Mouse (Mus musculus) retina, adult 2 months (tissue): ENCODE measurements around the gene Spock1.
"Not testable (repeated sequence)": the region's sequence is repeated elsewhere in the genome, so short reads cannot be mapped to it uniquely, and the experiment has no call there.

ENCODE experiments used
- DNase-seq: peaks from one replicate; pipeline ENCODE4 v3.0.0-alpha.2; 2012; ENCODE audit warnings: low read depth, low spot score

The Spock1 gene

DNA sequence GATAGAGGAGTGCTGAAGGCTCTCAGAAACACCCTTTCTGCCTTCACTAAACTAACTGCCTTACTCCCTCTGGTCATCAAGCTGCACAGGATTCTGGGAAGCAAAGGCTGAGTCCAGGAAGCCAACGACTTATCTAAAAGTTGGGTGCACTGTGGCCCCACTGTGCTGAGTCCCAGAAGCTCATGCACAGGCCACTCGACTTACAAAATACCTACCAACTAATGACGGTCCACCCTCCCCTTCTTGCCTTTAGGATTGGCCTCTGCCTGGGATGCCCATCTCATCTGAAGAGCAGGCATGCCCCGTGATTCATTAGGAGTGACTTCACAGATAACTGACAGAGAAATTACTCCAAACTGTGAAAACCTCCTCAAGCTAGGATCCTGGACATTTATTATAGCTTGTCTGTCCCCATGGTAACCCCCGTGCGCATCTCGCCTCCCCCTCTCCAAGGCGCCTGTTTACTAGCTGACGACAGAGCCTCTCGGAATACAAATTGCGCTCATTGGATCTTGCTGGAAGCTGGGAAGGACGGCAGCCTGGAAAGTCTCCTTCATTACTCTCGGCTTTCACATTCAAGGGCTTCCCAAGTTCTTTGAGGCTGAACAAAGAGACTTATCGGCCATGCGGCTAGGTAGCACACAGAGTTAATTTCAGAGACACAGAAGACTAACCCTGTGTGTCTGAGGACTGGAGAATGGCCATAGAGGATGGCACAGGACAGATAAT lies 312.9 kb downstream of the Spock1 start:
- DNase-seq, result no peak

DNA sequence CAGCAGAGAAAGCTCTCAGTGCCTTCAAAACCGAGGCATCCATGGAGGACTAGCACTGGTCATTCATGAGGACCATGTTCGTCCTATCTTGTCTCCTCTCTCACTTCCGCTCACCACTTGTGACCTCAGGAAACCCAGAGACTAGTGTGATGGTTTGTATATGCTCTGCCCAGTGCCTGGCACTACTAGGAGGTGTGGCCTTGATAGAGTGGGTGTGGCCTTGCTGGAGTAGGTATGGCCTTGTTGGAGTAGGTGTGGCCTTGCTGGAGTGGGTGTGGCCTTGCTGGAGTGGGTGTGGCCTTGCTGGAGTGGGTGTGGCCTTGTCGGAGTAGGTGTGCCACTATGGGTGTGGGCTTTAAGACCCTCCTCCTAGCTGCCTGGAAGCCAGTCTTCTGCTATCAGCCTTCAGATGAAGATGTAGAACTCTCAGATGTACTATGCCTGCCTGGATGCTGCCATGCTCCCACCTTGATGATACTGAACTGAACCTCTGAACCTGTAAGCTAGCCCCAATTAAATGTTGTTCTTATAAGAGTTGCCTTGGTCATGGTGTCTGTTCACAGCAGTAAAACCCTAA lies 318.7 kb downstream of the Spock1 start:
- not testable (repeated sequence) for DNase-seq

DNA sequence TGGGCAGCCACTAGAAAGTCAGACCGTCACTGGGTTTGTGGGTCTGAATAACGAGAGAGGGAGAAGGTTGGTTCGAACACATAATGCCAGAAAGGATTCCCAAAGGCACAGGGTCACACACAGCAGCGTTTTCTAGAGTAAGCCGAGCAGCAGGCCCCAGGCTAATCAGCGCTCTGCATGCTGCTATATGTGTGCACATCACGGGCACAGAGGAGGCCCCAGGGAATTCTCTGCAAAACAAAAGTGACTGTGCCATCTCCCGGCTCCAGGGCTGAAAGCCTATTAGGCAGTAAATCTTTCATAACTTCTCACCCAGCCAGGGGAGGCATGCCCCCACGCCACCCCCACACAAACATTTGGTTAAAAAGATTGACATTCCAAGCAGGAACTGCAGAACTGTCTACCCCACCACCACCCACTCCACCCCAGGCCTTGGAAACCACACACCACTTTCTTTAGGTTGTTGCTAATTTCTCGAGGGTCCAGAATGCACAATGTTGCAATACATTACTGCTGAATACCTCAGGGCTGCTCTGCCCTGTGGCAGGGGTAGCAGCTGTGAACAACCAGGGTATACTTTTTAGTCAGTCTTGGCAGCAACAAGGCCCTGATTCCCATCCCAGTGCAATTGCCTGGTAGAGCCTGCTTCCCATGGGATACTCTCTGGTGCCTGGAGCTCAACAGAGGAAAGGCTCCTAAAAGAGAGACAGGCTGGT lies 319.4 kb downstream of the Spock1 start:
- no peak for DNase-seq

DNA sequence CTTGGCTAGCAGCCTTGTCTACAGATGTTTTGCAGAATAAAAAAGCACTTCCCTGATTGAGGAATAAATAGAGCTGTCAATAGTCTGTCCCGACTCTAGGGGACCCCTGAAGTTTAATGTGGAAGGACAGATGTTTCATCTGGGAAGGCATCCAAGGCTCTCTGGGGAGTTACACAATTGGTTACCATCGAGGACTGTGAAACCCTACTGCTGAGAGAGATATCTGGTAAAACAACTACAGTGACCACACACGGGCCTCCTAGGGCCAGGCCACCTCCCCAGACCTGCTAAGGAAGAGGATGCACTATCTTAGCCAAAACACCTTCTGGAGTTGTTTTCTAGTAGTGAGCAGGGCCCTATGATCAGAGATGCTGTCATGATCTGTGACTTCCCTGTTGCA lies 323.0 kb downstream of the Spock1 start:
- no peak for DNase-seq

DNA sequence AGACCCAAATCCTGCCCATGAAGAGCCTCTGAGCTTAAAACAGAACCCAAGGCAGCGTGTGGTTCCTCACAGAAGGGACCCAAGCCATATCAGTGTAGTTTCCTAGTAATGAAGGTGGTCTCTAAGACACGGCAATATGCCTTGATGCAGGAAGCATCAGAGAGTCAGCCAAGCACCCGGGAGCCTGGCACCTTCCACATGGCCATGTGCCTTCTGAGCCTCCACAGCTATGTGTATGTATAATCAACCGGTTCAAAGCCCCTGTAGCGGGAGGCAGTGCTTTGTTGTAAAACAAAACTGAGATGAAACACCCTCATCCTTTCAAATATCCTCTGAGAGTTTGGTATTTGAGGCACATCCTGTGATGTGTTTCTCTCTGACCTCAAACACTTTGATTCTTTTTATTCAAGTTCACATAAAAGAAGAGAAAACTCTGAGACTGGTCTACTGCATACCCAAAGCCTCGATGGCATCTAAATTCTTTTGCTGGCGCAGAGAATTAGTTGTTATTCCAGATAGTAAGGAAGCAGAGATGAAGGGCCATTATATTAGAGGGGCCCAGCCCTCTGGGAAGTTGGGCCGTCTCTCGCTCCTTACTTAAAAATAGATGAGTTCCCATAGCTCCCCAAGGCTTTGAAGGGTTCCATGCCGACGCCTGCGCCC lies 325.7 kb downstream of the Spock1 start:
- no peak for DNase-seq

DNA sequence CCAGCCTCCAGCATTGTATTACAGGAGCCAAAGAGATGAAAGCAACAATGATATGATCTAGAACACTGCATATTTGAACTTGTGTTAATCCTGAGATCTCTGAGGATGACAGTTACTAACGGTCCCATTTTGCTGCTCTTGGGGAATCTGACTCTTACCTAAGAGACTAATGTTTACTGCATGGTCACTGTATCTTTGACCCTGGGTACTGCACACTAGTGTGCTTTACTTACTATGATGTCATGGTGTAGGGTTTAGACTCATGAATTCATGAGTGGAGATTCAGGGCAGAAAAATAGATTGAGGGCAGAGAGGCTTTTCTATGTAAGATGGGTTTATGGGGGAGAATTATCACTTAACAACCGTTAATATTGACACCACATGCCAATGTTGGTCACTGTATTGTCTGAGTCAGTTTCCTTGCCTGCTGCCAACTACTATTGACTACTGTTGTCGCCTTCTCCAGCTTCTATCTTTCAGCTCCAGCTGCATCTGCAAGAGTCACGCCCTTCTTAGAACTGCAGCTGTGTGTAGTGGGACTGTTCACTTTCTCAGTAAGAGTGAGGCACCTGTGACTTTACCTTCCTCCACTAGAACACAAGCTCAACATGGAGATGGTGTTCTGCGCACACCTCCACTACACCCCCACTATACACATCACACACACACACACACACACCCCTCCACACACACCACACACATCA lies 330.4 kb downstream of the Spock1 start:
- DNase-seq, result no peak

DNA sequence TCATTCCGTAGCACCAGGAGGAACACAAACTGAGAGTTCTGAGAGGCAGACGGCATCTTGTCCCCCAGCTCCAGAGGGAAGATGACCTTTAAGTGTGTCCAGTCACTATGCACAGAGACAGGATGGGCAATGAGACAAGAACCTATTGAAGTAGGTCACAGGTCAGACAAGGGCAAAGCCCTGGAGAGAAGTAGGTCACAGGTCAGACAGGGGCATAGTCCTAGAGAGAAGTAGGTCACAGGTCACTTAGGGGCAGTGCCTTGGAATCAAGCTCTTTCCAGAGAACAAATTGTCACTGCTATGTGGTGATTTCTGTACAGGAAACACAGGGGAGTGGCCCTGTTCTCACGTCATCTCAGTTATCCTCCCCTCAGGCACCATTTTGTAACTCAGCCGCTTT lies 334.6 kb downstream of the Spock1 start:
- no peak for DNase-seq

DNA sequence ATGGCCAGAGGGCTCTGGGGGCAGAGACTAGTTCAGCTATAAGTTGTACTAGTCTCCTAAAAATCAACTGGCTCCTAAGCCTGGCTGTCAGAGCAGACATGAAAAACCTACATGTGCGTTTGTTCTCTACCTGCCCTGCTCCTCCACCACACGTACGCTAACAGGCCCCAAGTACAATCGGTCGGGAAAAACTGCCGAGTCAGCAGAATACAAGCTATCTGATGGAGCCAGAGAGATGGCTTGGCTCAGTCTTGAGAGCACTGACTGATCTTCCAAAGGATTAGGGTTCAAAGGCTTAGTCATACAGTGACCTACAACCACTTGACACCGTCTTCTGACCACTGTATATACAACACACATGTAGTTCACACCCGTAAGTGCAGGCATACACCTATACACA lies 339.7 kb downstream of the Spock1 start:
- DNase-seq, result no peak

DNA sequence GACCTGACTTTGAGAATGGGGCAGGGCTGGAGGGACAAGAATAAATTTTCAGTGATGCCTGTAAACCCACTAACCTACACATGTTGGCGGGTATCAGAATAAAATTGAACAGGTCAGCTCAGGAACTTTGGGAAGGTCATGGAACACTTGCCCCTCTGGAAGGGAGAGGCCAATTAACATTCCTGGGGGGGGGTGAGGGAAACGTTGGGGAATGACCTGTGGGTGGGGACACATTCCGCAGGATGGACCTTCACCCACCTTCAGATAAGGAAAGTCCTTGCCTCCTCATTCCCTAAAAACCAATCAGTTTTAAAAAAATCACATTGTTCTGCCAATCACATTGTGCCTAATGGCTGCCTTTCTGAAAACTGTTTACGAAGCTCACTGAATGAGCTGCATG lies 352.9 kb downstream of the Spock1 start:
- no peak for DNase-seq

DNA sequence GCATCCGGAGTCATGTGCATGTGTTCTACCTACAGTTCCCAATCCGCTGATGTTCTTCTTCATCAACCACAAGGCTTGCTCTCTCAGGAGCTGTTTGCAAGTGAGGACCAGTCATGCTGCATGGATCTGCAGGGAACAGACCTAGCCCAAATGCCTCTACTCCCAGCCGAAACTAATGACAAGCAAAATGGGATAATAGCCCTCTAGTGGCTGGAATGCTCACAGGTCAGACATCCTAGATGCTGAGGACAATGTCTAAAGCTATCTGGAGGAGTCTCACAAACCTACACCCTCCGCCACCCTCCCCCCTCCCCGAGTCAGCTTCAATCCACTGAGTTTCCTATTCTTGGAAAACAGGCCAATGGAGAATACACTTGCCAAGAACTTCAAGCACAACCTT lies 358.4 kb downstream of the Spock1 start:
- DNase-seq, result no peak

DNA sequence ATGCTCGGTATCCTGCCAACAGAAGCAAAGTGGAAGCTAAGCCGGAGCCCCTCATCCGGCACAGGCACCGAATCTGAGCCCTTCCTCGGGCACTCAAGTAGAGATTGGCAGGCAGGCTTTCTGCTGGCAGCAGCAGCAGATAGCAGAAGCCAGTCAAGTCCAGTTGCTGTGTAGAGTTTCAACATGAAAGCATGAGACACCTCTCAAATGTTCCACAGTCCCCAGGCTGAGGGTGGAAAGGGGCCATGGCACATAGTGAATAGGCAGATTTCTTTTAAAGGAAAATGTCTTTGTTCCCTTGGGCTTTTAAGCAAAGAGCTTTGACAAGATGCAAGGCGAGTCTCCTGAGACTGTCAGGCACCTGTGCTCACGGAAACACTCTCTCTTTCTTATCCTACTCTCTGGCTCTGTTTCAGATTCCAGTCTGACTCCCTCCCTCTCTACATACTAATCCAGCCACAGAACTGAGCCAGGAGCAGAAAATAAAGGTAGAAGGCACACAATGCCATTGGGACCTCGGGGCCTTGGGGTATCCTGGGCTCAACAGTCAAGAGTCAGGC lies 371.1 kb downstream of the Spock1 start:
- no peak for DNase-seq

DNA sequence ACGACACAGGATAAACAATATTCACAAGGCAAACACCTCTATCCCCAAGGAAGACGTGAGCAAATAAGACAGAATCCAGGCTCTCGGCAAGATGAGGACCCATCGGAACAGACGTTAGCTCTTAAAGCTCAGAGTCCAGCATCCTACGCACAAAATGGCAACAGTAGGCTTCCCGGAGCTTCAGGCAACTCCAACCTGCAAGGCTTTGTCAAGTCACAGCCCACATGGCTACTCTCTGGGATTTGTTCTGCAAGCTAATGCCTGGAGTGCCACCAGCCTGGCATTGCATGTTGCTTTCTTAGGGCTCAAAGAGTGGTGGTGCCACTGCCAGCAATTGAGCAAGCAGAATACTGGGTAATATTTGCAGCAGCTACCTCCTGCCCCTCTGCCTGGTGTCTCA lies 373.8 kb downstream of the Spock1 start:
- DNase-seq, result no peak

DNA sequence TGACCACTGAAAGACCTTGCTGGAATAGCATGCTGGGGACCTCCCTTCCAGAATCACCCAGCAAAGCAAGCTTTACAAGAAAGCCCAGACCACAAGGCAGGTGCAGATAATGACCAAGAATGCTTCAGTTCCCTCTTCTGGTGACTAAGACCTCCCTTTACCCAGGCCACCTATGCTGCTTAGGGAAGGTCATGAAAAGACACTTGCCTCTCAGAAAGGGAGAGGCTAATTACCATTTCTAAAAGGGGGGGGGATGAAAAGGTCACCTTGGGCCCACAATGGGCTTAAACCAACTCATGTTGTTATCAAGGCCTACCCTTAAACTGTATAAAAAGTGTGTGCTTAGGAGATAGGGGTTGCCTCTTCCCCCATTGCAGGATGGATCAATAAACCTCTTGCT lies 382.2 kb downstream of the Spock1 start:
- no peak for DNase-seq

DNA sequence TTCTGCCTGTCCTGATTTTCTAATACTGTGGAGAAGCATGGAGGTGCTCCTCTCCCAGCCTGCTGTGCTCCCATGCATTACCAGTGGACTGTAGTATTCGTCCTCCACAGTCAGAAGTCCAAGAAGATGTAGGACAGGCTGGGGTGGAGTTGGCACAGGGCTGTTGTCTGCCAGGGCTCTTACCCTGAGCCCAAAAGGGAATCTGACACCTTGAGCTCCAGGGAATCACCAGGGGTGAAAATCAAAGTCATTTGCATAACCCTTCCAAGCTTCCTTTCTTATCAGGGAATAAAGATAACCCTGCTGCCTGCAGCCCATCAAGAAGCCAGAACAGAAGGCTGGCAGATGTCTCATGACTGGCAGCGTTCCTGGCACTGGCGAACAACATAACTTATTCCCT lies 383.6 kb downstream of the Spock1 start:
- no peak for DNase-seq

DNA sequence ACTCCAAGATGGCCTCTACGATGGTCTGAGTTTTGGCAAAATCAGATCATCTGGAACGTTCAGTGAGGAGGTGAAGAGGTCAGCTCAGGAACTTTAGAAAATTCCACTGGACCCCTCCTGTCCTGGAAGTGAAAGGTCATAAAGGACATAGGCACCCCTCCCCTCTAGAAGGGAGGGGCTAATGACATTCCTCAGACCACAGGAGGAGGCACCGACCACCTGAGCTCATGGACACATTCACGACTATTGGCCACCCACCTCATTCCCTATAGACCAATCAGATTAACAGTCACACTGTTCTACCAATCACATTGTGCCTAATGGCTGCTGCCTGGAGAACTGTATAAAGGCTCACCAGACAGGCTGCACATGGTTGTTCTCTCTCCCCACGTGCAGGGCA lies 384.8 kb downstream of the Spock1 start:
- DNase-seq, result no peak

DNA sequence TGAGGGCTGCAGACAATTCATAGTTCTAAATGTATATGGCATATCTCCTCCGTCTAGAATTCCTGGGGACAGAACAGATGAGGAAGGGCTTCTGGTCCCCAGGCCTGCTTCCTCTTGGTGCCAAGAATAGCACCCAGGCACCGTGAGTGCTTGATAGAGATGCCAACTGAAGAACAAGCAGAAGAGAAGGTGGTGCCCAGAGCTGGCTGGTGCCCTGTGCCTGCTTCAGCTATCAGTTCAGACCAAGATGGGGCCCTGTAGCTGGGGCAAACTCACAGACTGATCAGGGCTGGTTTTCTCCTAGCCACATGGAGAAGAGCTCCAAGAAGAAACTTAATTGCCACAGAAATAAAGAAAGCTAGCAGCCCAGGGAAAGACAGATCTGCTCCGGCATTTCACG lies 385.8 kb downstream of the Spock1 start:
- no peak for DNase-seq

DNA sequence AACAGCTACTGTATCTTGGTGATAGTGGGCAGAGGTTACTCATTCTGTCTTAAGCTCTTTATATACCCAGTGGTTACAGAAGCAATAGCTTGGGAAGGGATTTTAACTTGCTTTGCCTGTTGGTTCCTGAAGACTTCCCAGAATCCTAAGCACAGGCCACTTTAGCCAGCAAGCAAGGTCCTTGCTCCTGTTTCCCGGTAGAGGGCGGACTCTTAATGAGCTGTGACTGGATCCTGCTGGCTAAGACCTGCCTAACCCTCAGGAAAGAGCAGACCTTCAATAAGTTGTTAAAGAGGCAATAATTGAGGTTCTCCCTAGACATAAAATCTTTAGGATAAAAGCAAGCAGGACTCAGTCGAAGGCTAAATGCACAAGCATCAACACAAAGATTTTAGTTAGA lies 387.0 kb downstream of the Spock1 start:
- no peak for DNase-seq

DNA sequence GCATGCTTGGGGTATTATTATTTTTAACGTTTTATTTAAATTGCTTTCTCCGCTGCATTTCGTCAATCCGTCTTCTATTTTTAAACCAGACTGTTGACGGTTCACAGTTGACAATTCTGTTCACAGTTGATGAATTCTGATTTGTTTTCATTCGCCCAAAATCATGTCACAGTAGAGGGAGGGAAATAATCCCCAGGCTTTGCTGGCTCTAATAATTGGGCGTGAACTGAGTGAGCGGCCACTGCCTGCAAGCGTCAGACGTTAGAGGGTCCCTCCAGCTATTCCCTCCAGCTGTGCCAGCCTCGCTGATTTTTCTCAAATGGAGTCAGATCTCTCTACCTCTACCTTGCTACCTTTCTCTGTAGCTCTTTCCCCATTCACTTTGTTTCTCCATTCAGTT lies 388.3 kb downstream of the Spock1 start:
- DNase-seq, result no peak

DNA sequence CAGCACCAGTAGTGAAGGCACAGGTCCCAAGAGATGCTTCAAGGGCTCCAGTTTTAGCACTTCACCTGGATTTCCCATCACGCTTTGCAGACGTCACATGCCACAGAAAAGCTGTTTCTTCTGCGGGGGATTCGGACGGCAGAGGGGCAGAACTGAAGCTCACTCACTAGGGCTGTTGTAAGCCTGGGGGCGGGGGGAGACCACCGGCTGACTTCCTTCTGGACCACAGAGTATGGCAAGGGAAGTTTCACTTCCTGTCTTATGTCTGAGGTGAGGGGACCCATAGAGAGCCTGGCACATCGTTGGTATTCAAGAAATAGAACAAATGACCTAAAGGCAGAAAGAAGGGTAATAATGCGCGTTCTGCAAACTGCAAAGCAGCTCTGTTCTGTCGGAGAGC lies 392.4 kb downstream of the Spock1 start:
- no peak for DNase-seq

DNA sequence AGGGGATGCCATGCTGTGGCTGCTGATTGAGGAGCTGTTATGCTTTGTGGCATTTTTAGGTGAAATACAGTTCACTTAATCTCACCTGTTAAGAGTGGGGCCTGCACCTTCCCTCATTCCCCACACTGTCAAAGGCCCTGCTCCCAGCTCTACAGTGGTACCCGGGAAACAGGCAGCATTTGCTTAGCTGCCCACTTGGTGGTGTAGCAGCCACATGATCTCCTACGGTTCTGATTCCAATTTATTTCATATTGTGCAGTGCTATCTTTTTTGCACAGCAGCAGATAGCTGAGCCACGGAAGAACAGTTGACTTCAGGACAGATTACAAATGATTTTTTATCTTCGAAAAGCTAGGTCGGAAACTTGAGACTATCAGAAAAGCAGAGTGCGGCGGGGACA lies 406.6 kb downstream of the Spock1 start:
- DNase-seq, result no peak

DNA sequence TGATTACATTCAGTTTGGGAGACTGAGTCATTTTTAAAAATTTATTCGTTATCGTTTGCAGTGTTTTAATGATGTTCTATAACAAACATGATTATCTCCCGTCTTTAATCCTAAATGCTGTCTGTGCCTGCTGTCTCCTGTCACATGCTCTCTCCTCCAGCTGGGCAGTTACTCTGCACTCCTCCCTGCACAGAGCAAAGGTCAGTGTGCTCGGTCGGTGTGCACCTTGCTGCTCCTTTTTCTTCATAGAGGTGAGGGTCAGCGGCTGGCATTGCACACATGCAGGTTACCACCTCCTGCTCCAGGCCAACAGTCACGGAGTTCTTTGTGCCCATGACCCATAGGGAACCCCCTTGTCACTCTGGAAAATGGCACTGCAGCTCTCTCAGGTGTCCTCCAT lies 411.4 kb downstream of the Spock1 start:
- DNase-seq, result no peak

DNA sequence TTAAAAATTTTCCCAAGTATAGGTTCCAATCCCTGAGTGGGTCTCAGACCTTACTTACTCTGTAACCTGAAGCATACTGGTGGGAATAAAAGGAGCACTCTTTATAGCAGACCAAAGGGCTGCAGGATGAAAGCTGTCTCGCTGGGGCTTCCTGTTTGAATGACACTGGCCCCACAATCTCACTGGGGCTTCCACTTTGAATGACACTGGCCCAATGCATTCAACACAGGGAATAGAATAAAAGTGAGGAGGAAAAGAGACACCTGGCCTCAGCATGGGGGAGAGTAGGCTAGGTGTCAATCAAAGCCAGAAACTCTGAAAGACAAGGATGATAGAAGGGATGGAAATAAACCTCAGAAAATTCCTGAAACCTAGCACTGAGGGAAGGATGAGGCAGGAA lies 413.3 kb downstream of the Spock1 start:
- DNase-seq, result no peak
